Comparison of ENCODE assay signal across 14 mouse cellular contexts in the genomic region with DNA sequence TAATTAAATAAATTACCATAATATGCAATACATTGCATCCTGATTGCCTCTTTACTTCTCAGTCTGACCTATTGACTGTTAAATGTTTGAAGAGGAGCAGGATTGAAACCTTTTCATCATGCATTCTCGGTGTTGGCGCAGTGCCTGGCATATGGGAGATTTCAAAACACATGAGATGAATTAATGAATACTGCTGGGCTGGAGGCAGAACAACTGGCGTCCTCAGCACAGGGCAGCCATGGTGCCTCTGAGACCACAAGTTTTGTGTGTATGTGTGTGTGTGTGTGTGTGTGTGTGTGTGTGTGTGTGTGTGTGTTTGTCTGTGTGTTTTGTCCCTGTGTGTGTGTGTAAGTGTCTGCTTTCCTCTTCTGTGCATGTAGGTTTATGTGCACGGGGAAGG.
A peak's percentile ranks its signal among the peaks of the same experiment; 100 is the strongest.
DNase-seq lines count a peak whose midpoint lies in the region; ATAC-seq lines count a peak whose summit lies in the region.
"Had no signal": no experiment of that assay in that cellular context is flagged by ENCODE, and none has a peak within 500 bp of the region (broad histone marks: within the 10 kb centered on the region; RNA-seq: fewer than 3 reads in every experiment).

No protein-coding gene starts in this region.

- peak; percentile 55 for ATAC-seq in forebrain, embryonic 13.5 days
- peak; percentile 59; the same call in 1 of the 2 replicates for ATAC-seq in embryonic facial prominence, embryonic 13.5 days (ENCODE audit: insufficient number of reproducible peaks, insufficient read depth, low FRiP score, low TSS enrichment, low read depth)
- ATAC-seq in inflammation-experienced regulatory T-cells, adult 6 months = no peak
- ATAC-seq: CD4-positive, CD25-positive, alpha-beta regulatory T cell, adult 4 months; Patski had no signal

- WGBS in forebrain, embryonic 13.5 days = 50% methylated on average over 4 of the region's 4 CpGs
- 85% methylated on average over 4 of the region's 4 CpGs for WGBS in forebrain, embryonic 10.5 days
- 32% methylated on average over 4 of the region's 4 CpGs for whole genome bisulfite sequencing in embryonic facial prominence, embryonic 13.5 days

- H3K4me3 ChIP-seq in forebrain, embryonic 13.5 days = no peak overlapping the region
- no peak overlapping the region for H3K4me3 ChIP-seq in forebrain, embryonic 10.5 days
- H3K4me3 ChIP-seq in embryonic facial prominence, embryonic 13.5 days = no peak overlapping the region
- H3K4me3 ChIP-seq: heart, adult 2 months; limb, embryonic 15.5 days had no signal

- H3K27ac ChIP-seq in forebrain, embryonic 13.5 days = no peak overlapping the region
- no peak overlapping the region for H3K27ac ChIP-seq in forebrain, embryonic 10.5 days
- H3K27ac ChIP-seq in embryonic facial prominence, embryonic 13.5 days = no peak overlapping the region
- H3K27ac ChIP-seq: heart, adult 2 months; limb, embryonic 15.5 days had no signal

- no peak overlapping the region for H3K9ac ChIP-seq in forebrain, embryonic 13.5 days
- no peak overlapping the region for H3K9ac ChIP-seq in embryonic facial prominence, embryonic 13.5 days
- H3K9ac ChIP-seq: limb, embryonic 15.5 days had no signal

- H3K36me3 ChIP-seq in forebrain, embryonic 13.5 days (ENCODE audit: poor library complexity, severe bottlenecking) = no peaks in the 10 kb centered on the region
- H3K36me3 ChIP-seq in forebrain, embryonic 10.5 days (replicated peaks) = no peaks in the 10 kb centered on the region
- no peaks in the 10 kb centered on the region for H3K36me3 ChIP-seq in embryonic facial prominence, embryonic 13.5 days
- H3K36me3 ChIP-seq: limb, embryonic 15.5 days had no signal

- no peaks in the 10 kb centered on the region for H3K27me3 ChIP-seq in forebrain, embryonic 13.5 days
- H3K27me3 ChIP-seq in forebrain, embryonic 10.5 days (ENCODE audit: poor library complexity, severe bottlenecking) = no peaks in the 10 kb centered on the region
- no peaks in the 10 kb centered on the region for H3K27me3 ChIP-seq in embryonic facial prominence, embryonic 13.5 days
- H3K27me3 ChIP-seq: limb, embryonic 15.5 days; Patski had no signal

- no peak overlapping the region for H3K4me2 ChIP-seq in forebrain, embryonic 13.5 days
- no peak overlapping the region for H3K4me2 ChIP-seq in embryonic facial prominence, embryonic 13.5 days
- H3K4me2 ChIP-seq: limb, embryonic 15.5 days had no signal

- H3K4me1 ChIP-seq in forebrain, embryonic 13.5 days = no peaks in the 10 kb centered on the region
- no peaks in the 10 kb centered on the region for H3K4me1 ChIP-seq in forebrain, embryonic 10.5 days
- 0 out of 2 replicates have a peak, but pooled peaks cover 7% of the 10 kb centered on the region for H3K4me1 ChIP-seq in embryonic facial prominence, embryonic 13.5 days
- H3K4me1 ChIP-seq: limb, embryonic 15.5 days had no signal

- no peak for DNase-seq in forebrain, embryonic 10.5 days (ENCODE audit: extremely low spot score, low spot score)
- peak; percentile 6 to 13 for DNase-seq in lung, adult 18-20 months
- no peak for DNase-seq in lung, postnatal 25 days (ENCODE audit: low spot score)
- peak; percentile 35 for DNase-seq in lung, postnatal 14 days
- no peak for DNase-seq in kidney, postnatal 36 days
- DNase-seq: cerebellum, adult 18-20 months; heart, adult 2 months; heart, postnatal 36 days had no signal

- H3K9me3 ChIP-seq in forebrain, embryonic 13.5 days (replicated peaks) = no peaks in the 10 kb centered on the region
- H3K9me3 ChIP-seq in forebrain, embryonic 10.5 days = no peaks in the 10 kb centered on the region
- no peaks in the 10 kb centered on the region for H3K9me3 ChIP-seq in embryonic facial prominence, embryonic 13.5 days
- H3K9me3 ChIP-seq: limb, embryonic 15.5 days had no signal

Comparison
In these comparisons a context has a peak if more than half of its experiments do, and no peak if none do; other contexts are left out.
1. DNase-seq: peak in lung, adult 18-20 months (2 of 2) and lung, postnatal 14 days (single experiment); none in forebrain, embryonic 10.5 days (single experiment), lung, postnatal 25 days (single experiment) and kidney, postnatal 36 days (0 of 2).